Mouse (Mus musculus) CH12F3 (cell line): ENCODE measurements around the gene Sqstm1.

Source experiments
- in situ Hi-C: fragments of 300-500 bp; cut with MboI; formaldehyde crosslinking; loops from 2 replicates; pipeline ENCODE4 v1.14.3; 2020; ENCODE audit warnings: low sequenced_read_pairs

Gene Sqstm1

GRCm38 (mm10) chr11:50212060-50212739, 1.6 kb upstream of the Sqstm1 start:
- in situ Hi-C loops: no loop called here

GRCm38 (mm10) chr11:50211322-50212059, 864 bp upstream of the Sqstm1 start:
- in situ Hi-C loops: no loop called here

GRCm38 (mm10) chr11:50210101-50210504, 524 bp downstream of the Sqstm1 start:
- in situ Hi-C loops: no loop called here

GRCm38 (mm10) chr11:50208039-50208438, 2.6 kb downstream of the Sqstm1 start:
- in situ Hi-C loops: no loop called here

GRCm38 (mm10) chr11:50207344-50207743, 3.3 kb downstream of the Sqstm1 start:
- in situ Hi-C loops: no loop called here

- in situ Hi-C loops: no loop called here
Observed at GRCm38 (mm10) chr11:50206037-50206436, 4.6 kb downstream of the Sqstm1 start.

GRCm38 (mm10) chr11:50205434-50205833, 5.2 kb downstream of the Sqstm1 start:
- in situ Hi-C loops: no loop called here

GRCm38 (mm10) chr11:50203302-50203827, 7.3 kb downstream of the Sqstm1 start:
- in situ Hi-C loops: no loop called here

- in situ Hi-C loops: no loop called here
Observed at GRCm38 (mm10) chr11:50201590-50201989, 9.0 kb downstream of the Sqstm1 start.

- in situ Hi-C loops: no loop called here
Observed at GRCm38 (mm10) chr11:50200613-50201012, 10.0 kb downstream of the Sqstm1 start.

- in situ Hi-C loops: no loop called here
Observed at GRCm38 (mm10) chr11:50198916-50199315, 11.7 kb downstream of the Sqstm1 start.

GRCm38 (mm10) chr11:50198219-50198846, 12.3 kb downstream of the Sqstm1 start:
- in situ Hi-C loops: no loop called here

- in situ Hi-C loops: no loop called here
Observed at GRCm38 (mm10) chr11:50197500-50197899, 13.1 kb downstream of the Sqstm1 start.

GRCm38 (mm10) chr11:50194793-50195192, 15.8 kb downstream of the Sqstm1 start:
- in situ Hi-C loops: no loop called here

GRCm38 (mm10) chr11:50194070-50194469, 16.6 kb downstream of the Sqstm1 start:
- in situ Hi-C loops: no loop called here

GRCm38 (mm10) chr11:50192278-50192677, 18.3 kb downstream of the Sqstm1 start:
- in situ Hi-C loops: no loop called here

- in situ Hi-C loops: no loop called here
Observed at GRCm38 (mm10) chr11:50190362-50190761, 20.3 kb downstream of the Sqstm1 start.

- in situ Hi-C loops: no loop called here
Observed at GRCm38 (mm10) chr11:50188682-50189081, 21.9 kb downstream of the Sqstm1 start.

GRCm38 (mm10) chr11:50184788-50185187, 25.8 kb downstream of the Sqstm1 start:
- in situ Hi-C loops: no loop called here

GRCm38 (mm10) chr11:50182702-50183101, 27.9 kb downstream of the Sqstm1 start:
- in situ Hi-C loops: no loop called here

GRCm38 (mm10) chr11:50180478-50181231, 30.0 kb downstream of the Sqstm1 start:
- in situ Hi-C loops: no loop called here
